Mouse (Mus musculus) layer of hippocampus, postnatal 36 days (tissue): ENCODE data around the gene Cnnm4. TPM values are rescaled to one million over a fixed set of nuclear protein-coding genes. Genes with fewer than 3 reads are reported as not detected.

Experiments
- DNase-seq, 2 experiments: peaks; one replicate each; pipeline ENCODE4 v3.0.0; 2022
- total RNA-seq, 2 experiments: library from RNA; stranded (reverse); gene quantifications; 2 replicates each; pipeline ENCODE4 v1.2.3; 2021

Cnnm4 gene
- total RNA-seq, 2 experiments from 2014 or later: 15.4 to 17.0 TPM

- no peak for DNase-seq
Observed at GRCm38 (mm10) chr1:36473211-36473780, 1.9 kb downstream of the Cnnm4 start.

- DNase-seq: no peak
Observed at GRCm38 (mm10) chr1:36474646-36475045, 3.2 kb downstream of the Cnnm4 start.

- DNase-seq: no peak
Observed at GRCm38 (mm10) chr1:36475480-36476110, 4.2 kb downstream of the Cnnm4 start.

GRCm38 (mm10) chr1:36476426-36476825 lies 5.0 kb downstream of the Cnnm4 start:
- no peak for DNase-seq

GRCm38 (mm10) chr1:36478343-36478795 lies 6.9 kb downstream of the Cnnm4 start:
- DNase-seq: no peak

- no peak for DNase-seq
Observed at GRCm38 (mm10) chr1:36479903-36480899, 8.8 kb downstream of the Cnnm4 start.

- DNase-seq: no peak
Observed at GRCm38 (mm10) chr1:36483825-36484224, 12.4 kb downstream of the Cnnm4 start.

- DNase-seq: no peak
Observed at GRCm38 (mm10) chr1:36485080-36485479, 13.7 kb downstream of the Cnnm4 start.

GRCm38 (mm10) chr1:36487111-36487510 lies 15.7 kb downstream of the Cnnm4 start:
- no peak for DNase-seq

- DNase-seq: no peak
Observed at GRCm38 (mm10) chr1:36489661-36490060, 18.2 kb downstream of the Cnnm4 start.

- DNase-seq: no peak
Observed at GRCm38 (mm10) chr1:36492416-36493139, 21.2 kb downstream of the Cnnm4 start.

- DNase-seq: no peak
Observed at GRCm38 (mm10) chr1:36493299-36493698, 21.9 kb downstream of the Cnnm4 start.

- DNase-seq: no peak
Observed at GRCm38 (mm10) chr1:36496719-36497118, 25.3 kb downstream of the Cnnm4 start.

- no peak for DNase-seq
Observed at GRCm38 (mm10) chr1:36497312-36497711, 25.9 kb downstream of the Cnnm4 start.

- DNase-seq: peak; percentile 68 to 70
Observed at GRCm38 (mm10) chr1:36501261-36501660, 29.8 kb downstream of the Cnnm4 start.

- DNase-seq: no peak
Observed at GRCm38 (mm10) chr1:36508238-36508637, 36.8 kb downstream of the Cnnm4 start.

GRCm38 (mm10) chr1:36511289-36512021 lies 40.0 kb downstream of the Cnnm4 start, which contains the start of gene Cnnm3:
Gene Cnnm3 (plus strand): TSS chr1:36511867.
- DNase-seq: peak; percentile 99

- peak; percentile 34 to 60 for DNase-seq
Observed at GRCm38 (mm10) chr1:36512089-36512965, 40.9 kb downstream of the Cnnm4 start.

GRCm38 (mm10) chr1:36512966-36513280 lies 41.5 kb downstream of the Cnnm4 start:
- DNase-seq: no peak

- DNase-seq: no peak
Observed at GRCm38 (mm10) chr1:36513310-36513709, 41.9 kb downstream of the Cnnm4 start.

GRCm38 (mm10) chr1:36513718-36514117 lies 42.3 kb downstream of the Cnnm4 start:
- no peak for DNase-seq
